Mouse (Mus musculus): ENCODE measurements at regions not wholly inside any gene's neighbourhood (a gene's known extent, or its start where the extent isn't known, plus 50 kb on each side); places are given as distances from the start of the nearest gene placed in this dataset.

- no peak for DNase-seq (ENCODE audit: low read depth)
Measured at GRCm38 (mm10) chr13:60513756-60514155, 88.0 kb upstream of the Dapk1 start.

DNA sequence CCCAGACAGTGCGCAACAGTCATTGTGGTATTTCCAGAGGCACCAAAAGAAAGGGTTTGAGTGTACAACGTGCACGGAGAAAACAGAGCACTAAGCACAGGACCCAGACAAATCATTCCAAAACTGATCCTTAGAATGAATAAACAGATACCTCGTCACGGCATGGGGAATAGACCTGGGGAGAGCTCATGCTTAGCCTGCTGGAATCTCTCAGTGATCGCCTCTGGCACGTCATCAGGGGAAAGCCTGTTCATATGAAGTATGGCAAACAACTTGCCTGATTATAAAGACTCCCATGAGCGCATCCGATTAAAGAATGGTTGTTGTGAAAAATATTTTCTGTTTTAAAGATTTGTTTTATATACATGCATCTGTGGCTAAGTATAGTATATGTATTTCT, 86.9 kb upstream of the Dapk1 start:
- no peak for DNase-seq (ENCODE audit: low read depth)

DNA sequence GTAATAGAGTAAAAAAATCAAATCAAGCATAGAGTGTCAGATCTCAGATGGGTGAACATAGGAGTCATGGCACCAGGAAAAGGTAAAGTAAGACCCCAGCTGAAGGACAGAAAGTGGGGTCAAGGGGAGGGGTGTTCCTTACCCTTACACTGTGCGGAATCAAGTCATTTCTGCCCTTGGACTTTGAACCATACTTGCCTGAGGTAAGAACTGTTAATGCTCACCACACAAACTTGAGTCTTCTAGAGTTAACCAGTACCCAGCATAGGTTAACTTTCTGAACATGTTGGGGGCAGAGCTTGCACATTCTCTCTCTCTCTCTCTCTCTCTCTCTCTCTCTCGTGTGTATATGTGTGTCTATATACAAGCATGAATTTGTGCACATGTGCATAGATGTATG, 83.7 kb upstream of the Dapk1 start:
- no peak for DNase-seq (ENCODE audit: low read depth)

GRCm38 (mm10) chr13:60519708-60520107, 82.0 kb upstream of the Dapk1 start:
- no peak for DNase-seq (ENCODE audit: low read depth)

DNA sequence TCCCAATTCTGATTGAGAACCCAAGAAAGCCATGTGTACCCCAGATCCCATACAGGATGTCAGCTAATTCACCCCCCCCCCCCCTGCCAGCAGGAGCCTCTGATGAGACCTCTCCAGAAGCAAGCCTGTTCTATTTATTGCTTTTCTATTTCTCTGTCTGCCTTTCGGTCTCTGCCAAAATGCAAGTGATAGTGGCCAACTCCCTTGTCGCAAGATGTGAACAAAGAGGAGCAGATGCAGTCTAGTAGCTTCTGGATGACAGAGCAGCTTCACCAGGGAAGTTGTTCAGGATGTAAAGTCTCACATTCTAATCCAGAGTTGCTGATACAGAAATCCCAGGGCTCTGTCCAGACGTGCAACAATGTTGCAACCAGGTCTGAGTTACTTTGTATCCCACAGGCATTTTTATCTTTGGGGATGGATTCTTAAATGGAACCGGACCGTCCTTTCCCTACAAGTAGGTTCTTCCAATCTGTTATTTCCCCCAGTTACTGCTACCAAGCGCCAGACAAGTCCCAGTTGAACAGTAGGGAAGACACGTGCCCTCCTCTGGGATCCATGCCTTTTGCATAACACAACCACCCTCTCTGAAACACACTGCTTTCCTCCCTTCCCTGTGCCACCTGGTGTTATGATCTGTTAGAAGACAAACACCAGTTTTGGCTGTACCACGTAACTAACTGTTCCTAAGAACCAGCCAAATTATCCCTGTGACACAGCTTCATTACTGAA, 78.9 kb upstream of the Dapk1 start:
- no peak for DNase-seq (ENCODE audit: low read depth)

GRCm38 (mm10) chr13:60527806-60528205, 73.9 kb upstream of the Dapk1 start:
- DNase-seq (ENCODE audit: low read depth), result no peak

DNA sequence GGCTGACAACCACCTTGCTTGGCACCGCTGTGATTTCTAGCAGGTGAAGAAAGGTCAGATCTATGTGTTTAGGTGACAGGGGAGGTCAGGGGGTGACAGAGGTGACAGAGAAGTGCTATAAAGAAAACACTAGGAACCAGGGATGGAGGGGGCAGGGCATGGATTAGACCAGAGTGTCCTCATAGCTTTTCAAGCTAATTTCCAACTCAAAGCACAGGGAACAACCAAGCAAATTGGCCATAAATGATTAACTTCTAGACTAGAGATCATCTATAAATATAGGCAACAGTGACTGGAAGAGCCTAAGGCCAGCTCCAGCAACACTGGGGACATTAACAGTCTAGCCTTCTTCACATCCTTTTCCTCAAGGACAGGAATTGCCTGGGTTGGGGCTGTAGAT, 72.9 kb upstream of the Dapk1 start:
- DNase-seq (ENCODE audit: low read depth), result no peak

DNA sequence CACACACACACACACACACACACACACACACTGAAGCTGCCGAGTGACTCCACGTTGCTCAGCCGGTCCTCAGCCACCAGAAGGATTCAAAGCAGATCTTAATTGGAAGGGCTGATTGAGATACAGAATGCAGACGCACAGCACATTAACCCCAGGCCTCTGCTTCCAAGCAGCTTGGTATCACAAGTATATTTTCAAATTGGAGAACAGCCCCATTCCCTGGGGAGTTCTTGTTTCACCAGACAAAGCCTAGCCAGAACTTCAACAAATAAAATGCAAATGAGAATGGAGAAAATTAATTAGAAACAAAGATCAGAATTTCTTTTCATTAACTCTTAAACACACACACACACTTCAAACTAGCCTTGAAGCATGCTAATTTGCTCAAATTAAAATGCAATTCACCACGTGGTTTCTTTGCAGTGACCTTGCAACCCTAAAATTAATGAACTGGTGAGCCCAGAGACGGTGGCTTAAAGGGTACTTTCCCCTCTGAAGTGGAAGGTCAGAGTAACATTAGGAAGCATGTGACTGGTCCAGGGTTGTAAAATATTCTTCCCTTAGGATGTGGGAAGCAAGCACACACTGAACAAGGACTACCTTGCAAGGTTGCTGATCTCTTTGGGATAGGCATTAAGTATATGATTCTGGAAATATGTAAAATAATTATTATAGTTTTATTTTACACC, 72.2 kb upstream of the Dapk1 start:
- no peak for DNase-seq (ENCODE audit: low read depth)

DNA sequence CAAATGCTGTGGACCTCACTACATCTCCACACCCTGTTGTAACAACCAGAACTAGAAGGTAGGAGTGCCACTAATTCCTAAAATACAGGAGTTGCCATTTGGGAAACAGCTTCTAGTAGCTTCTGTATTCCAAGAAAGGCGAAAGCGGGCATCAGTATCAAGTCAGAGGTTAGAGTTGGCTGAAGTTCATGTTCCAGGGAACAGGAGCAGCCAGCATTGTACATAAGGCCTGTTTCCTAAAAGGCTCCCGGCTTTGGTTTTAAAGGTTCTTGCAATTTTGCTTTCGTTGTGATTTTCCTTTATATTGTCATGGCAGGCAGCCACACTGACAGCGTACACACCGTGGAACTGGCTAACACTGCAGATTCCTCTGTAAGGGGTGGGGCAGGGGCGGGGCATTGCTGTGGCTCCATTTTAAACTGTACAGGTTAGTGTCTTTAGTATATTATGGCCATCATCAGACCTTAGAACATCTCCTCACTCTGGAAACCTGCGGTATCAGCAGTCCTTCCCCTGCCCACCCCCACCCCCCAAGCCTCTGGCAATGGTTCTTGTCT, 67.8 kb upstream of the Dapk1 start:
- no peak for DNase-seq (ENCODE audit: low read depth)

- DNase-seq (ENCODE audit: low read depth), result no peak
Measured at GRCm38 (mm10) chr13:60534501-60534900, 67.2 kb upstream of the Dapk1 start.

GRCm38 (mm10) chr13:60535045-60535444, 66.7 kb upstream of the Dapk1 start:
- no peak for DNase-seq (ENCODE audit: low read depth)

DNA sequence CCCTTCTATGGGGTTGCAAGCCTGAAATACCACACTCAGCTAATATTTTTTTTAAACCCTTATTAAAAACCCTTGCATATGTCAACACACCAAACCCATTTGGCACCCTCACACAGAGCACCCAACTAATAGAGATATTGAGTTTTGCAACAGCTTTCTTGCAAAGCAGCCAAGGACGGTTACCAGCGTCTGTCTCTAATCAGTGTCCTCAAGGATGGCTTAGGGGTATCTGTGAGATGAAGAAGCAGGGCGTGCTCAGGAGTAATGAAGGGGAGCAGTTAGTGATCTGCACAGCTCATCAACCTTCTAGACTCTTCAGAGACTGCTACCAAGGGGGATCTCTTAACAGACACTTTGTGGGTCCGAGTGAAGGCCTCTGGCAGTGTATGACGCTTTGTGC, 65.0 kb upstream of the Dapk1 start:
- DNase-seq (ENCODE audit: low read depth), result no peak

GRCm38 (mm10) chr13:60538110-60538509, 63.6 kb upstream of the Dapk1 start:
- no peak for DNase-seq (ENCODE audit: low read depth)

GRCm38 (mm10) chr13:60541165-60541564, 60.6 kb upstream of the Dapk1 start:
- DNase-seq (ENCODE audit: low read depth), result peak; percentile 32

DNA sequence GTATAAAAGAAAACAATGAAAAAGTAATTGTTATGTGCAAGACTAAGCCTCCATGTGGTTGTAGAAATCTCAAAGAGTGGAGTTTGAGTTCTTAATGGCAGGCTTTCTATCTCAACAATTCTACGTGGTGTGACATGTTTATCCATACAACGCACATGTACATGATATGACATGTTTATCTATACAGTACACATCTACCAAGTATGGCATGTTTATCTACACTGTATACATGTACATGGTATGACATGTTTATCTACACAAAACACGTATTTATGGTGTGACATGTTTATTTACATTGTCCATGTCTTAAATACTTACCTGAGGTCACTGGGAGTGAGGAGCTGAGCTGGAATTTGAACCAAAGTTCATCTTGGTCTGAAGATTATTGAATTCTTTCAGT, 57.4 kb upstream of the Dapk1 start:
- DNase-seq (ENCODE audit: low read depth), result no peak

GRCm38 (mm10) chr13:60545999-60546733, 55.6 kb upstream of the Dapk1 start:
- no peak for DNase-seq (ENCODE audit: low read depth)

All from c-Kit-positive CD71-positive TER-119-negative erythroid progenitor cells, embryonic 14.5 days (primary cell).